Mouse (Mus musculus) midbrain, embryonic 14.5 days (tissue): Measurements from ENCODE around the gene Tanc2. TPM values are rescaled to one million over a fixed set of nuclear protein-coding genes. Genes with fewer than 3 reads are reported as not detected.

Experiments
- ATAC-seq: fragments of 200-750 bp; cut with Nextera tagmentation; 2 replicates; pipeline ENCODE4 v1.8.0; 2017; ENCODE audit warnings: moderate number of reproducible peaks, moderate library complexity; ENCODE audit not compliant: low FRiP score, low TSS enrichment
- DNase-seq: peaks from one replicate; pipeline ENCODE4 v3.0.0-alpha.2; 2015
- H3K27ac ChIP-seq: fragments of 300-500 bp; sonication (generic); replicated peaks from 2 replicates; pipeline ENCODE4 v1.5.1; 2014; ENCODE audit warnings: mild to moderate bottlenecking, low read depth, low read length, moderate library complexity
- H3K27me3 ChIP-seq: fragments of 300-500 bp; sonication (generic); 2 replicates; pipeline ENCODE4 v1.6.1; 2014; ENCODE audit warnings: low read length, control low read depth, mixed read lengths; ENCODE audit not compliant: control insufficient read depth, insufficient read depth
- H3K36me3 ChIP-seq: fragments of 300-500 bp; sonication (generic); 2 replicates; pipeline ENCODE4 v1.6.1; 2014; ENCODE audit warnings: low read length, control low read depth; ENCODE audit not compliant: control insufficient read depth, insufficient read depth
- H3K4me1 ChIP-seq: fragments of 300-500 bp; sonication (generic); 2 replicates; pipeline ENCODE4 v1.6.1; 2014; ENCODE audit warnings: mild to moderate bottlenecking, antibody characterized with exemption, low read length, control low read depth; ENCODE audit not compliant: control insufficient read depth, insufficient read depth
- H3K4me2 ChIP-seq: fragments of 300-500 bp; sonication (generic); 2 replicates; pipeline ENCODE4 v1.6.1; 2014; ENCODE audit warnings: mild to moderate bottlenecking, low read length, moderate library complexity
- H3K4me3 ChIP-seq: fragments of 300-500 bp; sonication (generic); replicated peaks from 2 replicates; pipeline ENCODE4 v1.5.1; 2014; ENCODE audit warnings: low read depth, low read length
- H3K9ac ChIP-seq: fragments of 300-500 bp; sonication (generic); replicated peaks from 2 replicates; pipeline ENCODE4 v1.6.1; 2014; ENCODE audit warnings: mild to moderate bottlenecking, low read length, moderate library complexity
- H3K9me3 ChIP-seq: fragments of 300-500 bp; sonication (generic); 2 replicates; pipeline ENCODE4 v1.6.1; 2016; ENCODE audit warnings: low read length, control low read depth, mixed read lengths; ENCODE audit not compliant: control insufficient read depth
- WGBS: fragments of 180-500 bp; shearing (Covaris S2); extraction: QIAGEN DNeasy Blood & Tissue Kit; methylation state at CpG from one replicate; pipeline ENCODE4 v1.1.7; 2014; 5-methylcytosine and 5-hydroxymethylcytosine counted together
- polyA plus RNA-seq: library from polyadenylated mRNA; unstranded; fragments of >200 nt; fragmentation: Nextera tagmentation; extraction: Ambion mirVana; gene quantifications from 2 replicates; pipeline ENCODE4 v1.2.1, GENCODE M21; 2014

Tanc2 gene
- polyA plus RNA-seq, 1 experiment from 2014 or later, result 46.4 TPM

DNA sequence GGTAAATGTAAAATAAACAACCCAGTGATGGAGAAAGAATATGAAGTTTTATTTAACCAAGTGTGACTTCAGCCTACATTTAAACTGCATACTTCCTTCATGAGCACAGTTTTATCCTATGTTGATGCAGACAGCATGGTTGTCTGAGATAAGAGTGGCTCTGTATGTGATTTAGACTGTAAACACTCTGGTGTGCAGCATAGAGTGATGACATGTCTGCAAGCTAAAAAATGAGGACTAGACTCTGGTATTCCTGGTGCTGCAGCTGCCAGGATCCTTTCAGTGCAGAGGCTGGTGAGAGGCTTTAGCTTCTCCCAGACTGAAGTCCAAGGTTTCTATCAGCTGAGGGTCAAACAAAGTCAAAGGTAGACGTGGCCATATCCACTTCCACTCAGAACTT lies 297.5 kb downstream of the Tanc2 start:
- H3K4me2 ChIP-seq, result no peak overlapping the region
- ATAC-seq (no peak), DNase-seq (no peak)
- H3K27ac ChIP-seq, result no peak overlapping the region
- no peaks in the 10 kb centered on the region for H3K27me3 ChIP-seq
- no peak overlapping the region for H3K4me3 ChIP-seq
- no peak overlapping the region for H3K9ac ChIP-seq
- H3K9me3 ChIP-seq, result no peaks in the 10 kb centered on the region
- H3K4me1 ChIP-seq, result no peaks in the 10 kb centered on the region
- H3K36me3 ChIP-seq, result peaks cover 14% of the 10 kb centered on the region
- 67% methylated on average over 1 of the region's 1 CpGs for WGBS

DNA sequence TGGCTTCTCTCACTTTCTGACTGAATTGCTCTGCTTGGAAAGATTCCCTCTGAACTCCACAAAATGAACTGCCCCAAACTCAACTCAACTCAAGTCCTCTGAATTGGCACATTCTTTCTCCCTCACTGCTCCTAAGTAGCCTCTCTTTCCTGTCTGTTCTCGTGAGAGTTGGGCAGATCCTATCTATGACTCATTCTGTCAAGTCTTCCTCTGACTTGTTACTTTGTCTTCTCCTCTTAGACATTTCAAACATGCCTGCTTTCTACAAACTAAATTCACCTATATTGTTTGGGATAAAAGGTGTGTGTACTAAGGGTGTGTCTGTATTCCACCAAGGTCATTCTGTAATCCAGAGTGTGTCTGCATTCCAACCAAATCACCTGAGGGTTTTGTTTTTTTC lies 309.4 kb downstream of the Tanc2 start:
- DNase-seq (no peak), ATAC-seq (no peak)
- no peaks in the 10 kb centered on the region for H3K9me3 ChIP-seq
- peaks cover 42% of the 10 kb centered on the region for H3K36me3 ChIP-seq
- no peaks in the 10 kb centered on the region for H3K27me3 ChIP-seq
- H3K27ac ChIP-seq, result no peak overlapping the region
- no peak overlapping the region for H3K4me3 ChIP-seq
- H3K4me2 ChIP-seq, result no peak overlapping the region
- H3K9ac ChIP-seq, result no peak overlapping the region
- no peaks in the 10 kb centered on the region for H3K4me1 ChIP-seq
- WGBS, result 65% methylated on average over 1 of the region's 1 CpGs

- DNase-seq (no peak), ATAC-seq (no peak)
- no peaks in the 10 kb centered on the region for H3K9me3 ChIP-seq
- no peaks in the 10 kb centered on the region for H3K27me3 ChIP-seq
- peaks cover 35% of the 10 kb centered on the region for H3K36me3 ChIP-seq
- no peak overlapping the region for H3K4me2 ChIP-seq
- H3K9ac ChIP-seq, result no peak overlapping the region
- 70% methylated on average over 2 of the region's 2 CpGs for WGBS
- H3K4me3 ChIP-seq, result no peak overlapping the region
- H3K4me1 ChIP-seq, result no peaks in the 10 kb centered on the region
- no peak overlapping the region for H3K27ac ChIP-seq
Observed at GRCm38 (mm10) chr11:105901501-105901900, 311.7 kb downstream of the Tanc2 start.

DNA sequence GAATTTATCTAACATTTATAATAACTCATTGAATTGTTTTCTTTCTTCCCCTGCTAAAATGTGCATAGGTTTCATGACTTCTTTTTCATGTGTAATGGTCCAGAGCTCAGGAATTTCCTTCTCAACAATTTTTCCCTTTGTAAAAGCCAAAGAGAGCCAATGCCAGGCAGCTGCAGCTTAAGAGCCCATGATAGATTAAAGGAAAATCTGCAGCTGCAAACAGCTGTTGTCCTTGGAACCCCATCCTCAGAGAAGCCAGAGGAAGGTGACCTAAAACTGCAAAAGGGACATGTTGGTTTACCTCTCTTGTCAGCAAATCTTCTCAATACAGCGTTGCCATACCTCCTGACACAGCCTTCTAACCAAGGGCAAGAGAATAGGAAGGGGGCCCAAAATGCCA lies 313.2 kb downstream of the Tanc2 start:
- ATAC-seq (no peak), DNase-seq (no peak)
- H3K4me2 ChIP-seq, result no peak overlapping the region
- H3K27ac ChIP-seq, result no peak overlapping the region
- H3K9me3 ChIP-seq, result no peaks in the 10 kb centered on the region
- H3K9ac ChIP-seq, result no peak overlapping the region
- H3K27me3 ChIP-seq, result no peaks in the 10 kb centered on the region
- H3K4me3 ChIP-seq, result no peak overlapping the region
- H3K4me1 ChIP-seq, result no peaks in the 10 kb centered on the region
- H3K36me3 ChIP-seq, result peaks cover 31% of the 10 kb centered on the region
- 84% methylated on average over 1 of the region's 1 CpGs for WGBS

DNA sequence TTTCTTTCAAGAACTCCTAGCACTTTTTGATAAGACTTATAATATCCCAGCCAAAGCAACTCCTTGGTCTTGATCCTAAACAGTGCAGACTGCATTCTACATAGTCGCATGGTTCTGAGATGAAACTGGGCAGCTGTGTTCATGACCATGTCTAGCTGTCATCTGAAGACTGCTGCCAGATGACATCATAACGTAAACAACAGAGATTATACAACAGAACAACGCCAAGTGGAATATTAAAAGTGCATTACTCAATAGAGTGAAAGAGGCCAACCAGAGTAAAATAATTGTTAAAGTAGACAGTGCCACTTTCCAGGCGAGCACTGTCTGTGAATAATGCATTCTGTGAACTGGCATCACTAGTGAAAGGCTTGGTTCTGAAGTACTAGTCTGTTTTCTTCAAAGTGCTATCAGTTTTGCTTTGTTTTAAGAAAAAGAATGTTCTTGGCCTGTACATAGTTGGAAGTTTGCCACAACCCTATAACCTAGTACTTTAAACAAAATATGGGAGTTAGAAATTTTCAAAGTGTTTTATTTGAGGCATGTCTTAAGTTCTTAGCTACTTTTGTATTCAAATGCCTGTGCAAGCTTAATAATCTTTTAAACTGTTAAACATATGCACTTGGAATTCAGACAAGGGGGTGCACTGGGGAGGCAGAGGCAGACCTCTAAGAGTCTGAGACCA lies 315.9 kb downstream of the Tanc2 start:
- Histone ChIP-seq H3K27ac (no peak overlapping the region), H3K36me3 (peaks cover 40% of the 10 kb centered on the region), H3K27me3 (no peaks in the 10 kb centered on the region), H3K4me1 (no peaks in the 10 kb centered on the region), H3K4me2 (no peak overlapping the region), H3K9ac (no peak overlapping the region), H3K4me3 (no peak overlapping the region), H3K9me3 (no peaks in the 10 kb centered on the region)
- ATAC-seq, result no peak
- no peak for DNase-seq
- WGBS, result 80% methylated on average over 4 of the region's 4 CpGs

DNA sequence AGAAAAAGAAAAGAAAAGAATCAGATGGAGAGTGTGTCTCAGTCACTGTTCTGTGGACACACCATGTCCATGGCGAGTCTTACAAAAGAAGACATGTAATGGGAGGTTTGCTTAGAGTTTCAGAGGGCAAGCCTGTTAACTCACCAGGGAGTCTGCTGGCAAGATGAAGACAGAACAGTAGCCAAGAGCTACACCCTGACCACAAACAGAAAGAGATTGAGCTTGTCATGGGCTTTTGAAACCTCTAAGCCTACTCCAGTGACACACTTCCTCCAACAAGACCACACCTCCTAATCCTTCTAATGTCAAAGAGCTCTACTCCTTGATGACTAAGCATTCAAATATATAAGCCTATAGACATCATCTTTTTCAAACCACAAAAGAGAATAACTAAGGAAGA lies 317.6 kb downstream of the Tanc2 start:
- DNase-seq, result no peak
- WGBS, result 83% methylated on average over 1 of the region's 1 CpGs
- H3K36me3 ChIP-seq, result peaks cover 41% of the 10 kb centered on the region

GRCm38 (mm10) chr11:105908926-105909325 lies 319.1 kb downstream of the Tanc2 start:
- H3K9me3 ChIP-seq, result no peaks in the 10 kb centered on the region
- H3K4me1 ChIP-seq, result no peaks in the 10 kb centered on the region
- H3K9ac ChIP-seq, result no peak overlapping the region
- H3K27ac ChIP-seq, result no peak overlapping the region
- WGBS, result 84% methylated on average over 8 of the region's 8 CpGs
- ATAC-seq, result no peak
- H3K27me3 ChIP-seq, result no peaks in the 10 kb centered on the region
- no peak overlapping the region for H3K4me3 ChIP-seq
- H3K36me3 ChIP-seq, result peaks cover 40% of the 10 kb centered on the region
- H3K4me2 ChIP-seq, result no peak overlapping the region
- no peak for DNase-seq

More for the DNA sequence above, 317.6 kb downstream of the Tanc2 start:
- H3K4me2 ChIP-seq, result no peak overlapping the region
- no peak overlapping the region for H3K9ac ChIP-seq
- H3K27ac ChIP-seq, result no peak overlapping the region
- H3K4me1 ChIP-seq, result no peaks in the 10 kb centered on the region
- H3K9me3 ChIP-seq, result no peaks in the 10 kb centered on the region
- no peak overlapping the region for H3K4me3 ChIP-seq
- ATAC-seq, result no peak
- no peaks in the 10 kb centered on the region for H3K27me3 ChIP-seq

- no peak for DNase-seq
- H3K4me3 ChIP-seq, result no peak overlapping the region
- H3K4me2 ChIP-seq, result no peak overlapping the region
- peaks cover 39% of the 10 kb centered on the region for H3K36me3 ChIP-seq
- H3K4me1 ChIP-seq, result no peaks in the 10 kb centered on the region
- no peak overlapping the region for H3K27ac ChIP-seq
- no peak overlapping the region for H3K9ac ChIP-seq
- no peaks in the 10 kb centered on the region for H3K27me3 ChIP-seq
- ATAC-seq, result no peak
- 78% methylated on average over 2 of the region's 2 CpGs for WGBS
- no peaks in the 10 kb centered on the region for H3K9me3 ChIP-seq
Observed at GRCm38 (mm10) chr11:105909617-105910016, 319.8 kb downstream of the Tanc2 start.

GRCm38 (mm10) chr11:105911149-105911548 lies 321.4 kb downstream of the Tanc2 start:
- no peak overlapping the region for H3K9ac ChIP-seq
- no peak overlapping the region for H3K4me3 ChIP-seq
- no peak overlapping the region for H3K4me2 ChIP-seq
- H3K27me3 ChIP-seq, result no peaks in the 10 kb centered on the region
- H3K9me3 ChIP-seq, result no peaks in the 10 kb centered on the region
- DNase-seq, result no peak
- no peak for ATAC-seq
- H3K36me3 ChIP-seq, result peaks cover 48% of the 10 kb centered on the region
- no peak overlapping the region for H3K27ac ChIP-seq
- no peaks in the 10 kb centered on the region for H3K4me1 ChIP-seq
